39 mouse cellular contexts compared by ENCODE assay signal in the genomic region with DNA sequence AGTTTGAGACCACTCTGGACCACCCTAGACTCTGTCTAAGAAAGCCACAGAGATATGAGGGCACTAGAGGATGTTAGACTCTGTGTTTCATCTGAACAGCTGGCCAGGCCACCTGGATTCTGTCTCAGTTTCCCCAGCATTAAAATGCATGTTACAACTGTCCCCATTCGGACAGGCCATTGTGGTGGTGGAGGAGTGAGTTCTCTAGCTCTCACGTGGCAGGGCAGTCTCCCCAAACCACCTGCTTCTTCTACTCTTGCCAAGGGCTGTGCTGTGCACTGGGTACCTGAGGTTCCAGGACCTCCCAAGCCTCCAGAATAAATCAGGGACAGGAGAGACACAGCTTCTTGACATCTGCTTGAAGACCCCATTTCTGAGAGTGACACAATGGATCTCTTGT. TPM values are rescaled to one million over a fixed set of nuclear protein-coding genes. Genes with fewer than 3 reads are reported as not detected.
"Had no signal": no experiment of that assay in that cellular context is flagged by ENCODE, and none has a peak within 500 bp of the region (broad histone marks: within the 10 kb centered on the region; RNA-seq: fewer than 3 reads in every experiment).

No protein-coding gene starts in this region.

- H3K4me2 ChIP-seq: heart, embryonic 11.5 days; heart, embryonic 12.5 days; heart, embryonic 13.5 days; heart, embryonic 15.5 days; intestine, embryonic 15.5 days; kidney, embryonic 15.5 days had no signal

- H3K4me3 ChIP-seq: heart, embryonic 10.5 days; heart, embryonic 12.5 days; heart, embryonic 13.5 days; intestine, embryonic 15.5 days; kidney, embryonic 15.5 days had no signal

- H3K36me3 ChIP-seq: heart, embryonic 10.5 days; heart, embryonic 12.5 days; heart, embryonic 13.5 days; heart, embryonic 15.5 days; hindbrain, embryonic 10.5 days; hindbrain, embryonic 12.5 days; hindbrain, embryonic 13.5 days; hindbrain, embryonic 15.5 days; intestine, embryonic 15.5 days; kidney, embryonic 15.5 days had no signal

- H3K9ac ChIP-seq: heart, embryonic 12.5 days; heart, embryonic 13.5 days; heart, embryonic 15.5 days; intestine, embryonic 15.5 days; kidney, embryonic 15.5 days had no signal

- ATAC-seq: inflammation-experienced regulatory T-cells, adult 6 months; intestine, embryonic 15.5 days; intestine, embryonic 16.5 days; intestine, postnatal 0 days had no signal

- H3K9me3 ChIP-seq: heart, embryonic 10.5 days; heart, embryonic 12.5 days; heart, embryonic 13.5 days; heart, embryonic 15.5 days; hindbrain, embryonic 10.5 days; hindbrain, embryonic 12.5 days; hindbrain, embryonic 13.5 days; hindbrain, embryonic 15.5 days; intestine, embryonic 15.5 days; kidney, embryonic 15.5 days had no signal

- DNase-seq: heart, postnatal 10 days; heart, postnatal 14 days; heart, postnatal 36 days; heart, postnatal 4 days; kidney, adult 11 months; kidney, adult 18-20 months; kidney, adult 2 months; kidney, adult 8-10 months; kidney, adult 9 months; kidney, postnatal 10 days; kidney, postnatal 14 days; kidney, postnatal 25 days; kidney, postnatal 36 days; kidney, postnatal 4 days; layer of hippocampus, adult 9-11 months; layer of hippocampus, postnatal 36 days had no signal

- H3K27ac ChIP-seq: heart, embryonic 10.5 days; heart, embryonic 13.5 days; heart, embryonic 15.5 days; hindbrain, embryonic 10.5 days; hindbrain, embryonic 12.5 days; hindbrain, embryonic 13.5 days; hindbrain, embryonic 14.5 days; hindbrain, embryonic 15.5 days; hindbrain, postnatal 0 days; intestine, embryonic 15.5 days; kidney, embryonic 15.5 days; kidney, postnatal 0 days; layer of hippocampus, adult 2 months had no signal

RNA-seq across cellular contexts. Expression of gene Lrg1, which starts 28.1 kb away (rescaled TPM):
- total RNA-seq: layer of hippocampus, postnatal 10 days had no signal
- polyA plus RNA-seq: heart, embryonic 10.5 days; heart, embryonic 11.5 days; heart, embryonic 12.5 days; heart, embryonic 13.5 days; hindbrain, embryonic 10.5 days; hindbrain, embryonic 11.5 days; hindbrain, embryonic 13.5 days; inflammation-experienced regulatory T-cells, adult 6 months; intestine, embryonic 14.5 days; kidney, embryonic 14.5 days had no signal

RNA-seq across cellular contexts. Expression of gene Plin5, which starts 32.5 kb away (rescaled TPM):
- total RNA-seq: hematopoietic stem cell, adult 5-6 weeks had no signal
